Mouse (Mus musculus): ENCODE results near the gene Blvra. TPM values are rescaled to one million over a fixed set of nuclear protein-coding genes. Genes with fewer than 3 reads are reported as not detected.
"Not testable (repeated sequence)": the region's sequence is repeated elsewhere in the genome, so short reads cannot be mapped to it uniquely, and the experiment has no call there.

The Blvra gene
- total RNA-seq, 2 experiments from 2014 or later, result 38.7 to 42.2 TPM

DNA sequence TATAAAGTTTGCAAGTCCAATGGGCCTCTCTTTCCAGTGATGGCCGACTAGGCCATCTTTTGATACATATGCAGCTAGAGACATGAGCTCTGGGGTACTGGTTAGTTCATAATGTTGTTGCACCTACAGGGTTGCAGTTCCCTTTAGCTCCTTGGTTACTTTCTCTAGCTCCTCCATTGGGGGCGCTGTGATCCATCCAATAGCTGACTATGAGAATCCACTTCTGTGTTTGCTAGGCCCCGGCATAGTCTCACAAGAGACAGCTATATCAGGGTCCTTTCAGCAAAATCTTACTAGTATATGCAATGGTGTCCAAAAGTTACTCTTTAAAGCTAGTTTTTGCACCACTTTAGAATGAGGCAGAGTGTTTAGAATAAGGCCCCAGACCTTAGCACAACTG, 64.8 kb downstream of the Blvra start:
- not testable (repeated sequence) for ATAC-seq (replicated peaks; ENCODE audit: poor library complexity)

- ATAC-seq (replicated peaks; ENCODE audit: poor library complexity), result peak; percentile 40
These were observed 66.5 kb downstream of the Blvra start for GRCm38 (mm10) chr2:127136979-127137378.

DNA sequence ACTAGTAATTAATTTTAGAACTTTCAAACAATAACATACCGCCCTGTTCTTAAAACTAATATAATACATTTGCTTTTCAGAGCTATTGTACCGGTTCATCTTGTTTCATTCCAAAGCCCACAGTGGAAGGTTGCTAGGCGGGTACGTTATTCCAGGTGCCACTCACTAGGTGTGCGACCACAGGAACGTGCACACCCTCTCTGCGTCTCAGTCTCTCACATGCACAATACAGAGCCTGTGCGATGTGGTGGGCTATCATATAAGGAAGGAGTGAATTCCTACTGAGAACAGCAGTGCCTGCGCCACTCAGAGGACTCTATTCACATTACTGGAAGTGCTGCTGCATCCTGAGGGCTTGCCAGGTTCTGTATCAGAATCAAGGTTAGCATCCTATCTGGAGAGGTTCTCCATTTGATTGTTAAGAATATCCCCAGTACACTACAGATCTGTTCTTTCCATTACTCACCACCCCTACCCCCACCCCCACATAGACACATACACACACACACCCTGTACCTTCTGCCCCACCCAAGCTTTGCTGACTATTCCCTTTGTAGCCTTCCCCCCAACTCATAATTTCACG, 67.5 kb downstream of the Blvra start:
- ATAC-seq (replicated peaks; ENCODE audit: poor library complexity), result no peak

DNA sequence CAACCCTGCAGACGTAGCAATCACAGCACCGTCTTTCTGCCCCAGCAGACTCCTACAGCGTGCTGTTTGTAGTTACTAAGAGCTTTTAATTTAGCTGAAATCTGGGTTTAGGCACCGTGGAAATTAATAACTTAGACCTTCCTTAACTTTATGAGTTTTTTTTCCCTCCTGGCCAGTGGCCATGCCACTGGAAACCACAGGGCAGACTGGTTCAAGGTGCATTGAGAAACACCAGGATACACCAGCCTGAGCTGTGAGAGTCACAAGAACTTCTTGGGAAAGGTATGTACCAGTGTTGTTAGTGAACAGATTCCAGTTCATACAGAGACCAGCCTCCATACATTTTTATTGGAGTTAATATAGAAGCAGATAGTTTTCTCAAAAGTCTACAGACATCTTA, 68.0 kb downstream of the Blvra start:
- no peak for ATAC-seq (replicated peaks; ENCODE audit: poor library complexity)

DNA sequence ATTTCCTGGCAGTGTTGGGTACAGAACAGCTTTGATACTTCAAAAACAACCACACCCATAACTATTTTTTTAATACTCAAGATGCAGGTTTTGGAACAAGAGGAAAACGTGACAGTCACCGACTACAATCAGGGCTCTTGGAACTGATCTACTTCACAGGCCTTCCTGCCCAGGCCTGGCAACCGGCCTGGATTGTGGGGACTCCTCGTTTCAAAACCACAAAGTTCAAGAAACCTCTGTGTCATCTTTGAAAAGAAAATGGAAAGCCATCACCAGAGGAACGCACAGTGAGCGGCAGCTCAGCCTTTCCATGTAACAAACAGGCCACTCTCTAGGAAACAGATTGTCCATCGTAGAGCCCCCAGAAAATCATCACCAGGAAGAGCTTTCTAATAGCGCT, 68.6 kb downstream of the Blvra start:
- no peak for ATAC-seq (replicated peaks; ENCODE audit: poor library complexity)

DNA sequence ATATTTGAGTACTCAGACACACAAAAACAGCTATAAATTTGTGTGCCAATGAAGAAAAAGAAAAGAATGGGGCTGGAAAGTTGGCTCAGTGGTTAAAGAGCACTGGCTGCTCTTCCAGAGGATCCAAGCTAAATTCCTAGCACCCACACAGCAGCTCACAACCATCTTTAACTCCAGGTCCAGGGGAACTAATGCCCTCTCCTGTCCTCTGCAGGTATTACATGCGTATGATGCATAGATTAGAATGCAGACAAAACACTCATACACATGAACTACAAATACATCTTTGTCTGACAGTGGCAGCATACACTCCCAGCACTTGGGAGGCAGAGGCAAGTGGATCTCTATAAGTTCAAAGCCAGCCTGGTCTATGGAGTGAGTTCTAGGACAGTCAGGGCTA, 69.1 kb downstream of the Blvra start:
- ATAC-seq (replicated peaks; ENCODE audit: poor library complexity), result no peak

- no peak for ATAC-seq (replicated peaks; ENCODE audit: poor library complexity)
These were observed 69.5 kb downstream of the Blvra start for GRCm38 (mm10) chr2:127140011-127140410.

GRCm38 (mm10) chr2:127142031-127142430, 71.6 kb downstream of the Blvra start:
- peak; percentile 12; the same call in 1 of the 2 replicates for ATAC-seq (replicated peaks; ENCODE audit: poor library complexity)

DNA sequence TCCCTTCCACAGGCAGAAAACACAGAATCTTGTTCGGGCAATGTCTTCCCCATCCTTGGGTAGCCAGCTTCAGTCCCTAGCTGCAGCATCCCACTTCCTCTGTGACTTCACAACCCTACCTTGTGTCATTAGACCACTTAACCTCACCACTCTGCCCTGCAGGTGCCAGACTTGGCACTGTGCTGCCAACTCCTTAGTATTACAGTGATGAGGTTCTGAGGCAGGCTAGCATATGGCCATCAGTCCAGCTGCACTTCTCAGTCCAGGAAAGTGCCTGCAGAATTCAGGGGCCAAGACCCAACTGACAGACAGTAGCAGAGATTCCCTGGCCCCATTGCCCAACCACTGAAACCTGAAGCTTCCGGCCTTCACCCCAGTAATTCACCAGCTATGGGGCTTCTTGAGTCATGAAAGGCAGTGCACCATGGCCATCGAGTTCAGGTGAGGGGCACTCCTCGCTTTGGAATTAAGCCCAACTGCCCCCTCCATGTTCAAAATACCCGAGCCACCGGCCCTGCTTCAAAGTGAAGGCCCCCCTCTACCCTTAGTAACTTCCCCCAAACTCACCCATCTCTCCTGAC, 72.2 kb downstream of the Blvra start:
- ATAC-seq (replicated peaks; ENCODE audit: poor library complexity), result no peak; the same call in 1 of the 2 replicates

GRCm38 (mm10) chr2:127143158-127144063, 72.9 kb downstream of the Blvra start, which contains the start of gene Itpripl1:
Gene Itpripl1, minus strand, starts transcription at chr2:127143442.
- peak; percentile 94 for ATAC-seq (replicated peaks; ENCODE audit: poor library complexity)

DNA sequence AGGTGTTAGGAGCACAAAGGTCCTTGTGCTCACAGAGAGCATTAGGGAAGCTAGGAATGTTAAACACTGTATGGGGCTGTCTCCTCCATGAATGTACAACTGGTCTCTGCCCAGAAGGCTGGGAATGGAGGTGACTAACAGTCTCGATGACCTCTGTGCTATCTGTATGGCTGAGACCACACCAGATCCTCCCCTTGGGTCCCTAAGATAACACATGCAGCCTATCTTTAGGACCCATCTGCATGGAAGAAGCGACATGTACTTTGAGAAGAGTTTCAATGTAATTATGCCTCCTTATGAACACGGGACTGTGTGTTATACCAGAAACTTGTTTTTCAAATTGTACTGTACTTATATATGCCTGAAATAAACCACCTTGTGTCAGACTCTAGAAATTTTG, 75.2 kb downstream of the Blvra start:
- no peak for ATAC-seq (replicated peaks; ENCODE audit: poor library complexity)

Other genes with a start within 250 kb of the Blvra start
- 85.5 and 90.1 TPM in 2 replicates for gene Trpm7, start 194.4 kb upstream of the Blvra start, total RNA-seq (2015)
- 92.7 and 118 TPM in 2 replicates for gene Trpm7, start 194.4 kb upstream of the Blvra start, total RNA-seq (2017)
- gene Sppl2a, start 137.4 kb upstream of the Blvra start, total RNA-seq (2015), result 42.2 and 42.6 TPM in 2 replicates
- 28.8 and 32.8 TPM in 2 replicates for gene Sppl2a, start 137.4 kb upstream of the Blvra start, total RNA-seq (2017)
- gene Ap4e1, start 61.9 kb upstream of the Blvra start, total RNA-seq (2015), result 8.3 and 10.6 TPM in 2 replicates
- gene Ap4e1, start 61.9 kb upstream of the Blvra start, total RNA-seq (2017), result 17.1 and 20.6 TPM in 2 replicates
- 49.5 and 53.5 TPM in 2 replicates for gene Ncaph, start 63.3 kb downstream of the Blvra start, total RNA-seq (2015)
- 57.3 and 58.7 TPM in 2 replicates for gene Ncaph, start 63.3 kb downstream of the Blvra start, total RNA-seq (2017)
- gene Itpripl1, start 72.8 kb downstream of the Blvra start, total RNA-seq (2015), result 17.5 and 18.7 TPM in 2 replicates
- gene Itpripl1, start 72.8 kb downstream of the Blvra start, total RNA-seq (2017), result 20.4 and 23.3 TPM in 2 replicates
- 1.9 and 3.6 TPM in 2 replicates for gene 1810024B03Rik, start 137.6 kb downstream of the Blvra start, total RNA-seq (2015)
- 2.4 and 3.3 TPM in 2 replicates for gene 1810024B03Rik, start 137.6 kb downstream of the Blvra start, total RNA-seq (2017)
- 57.5 and 62.1 TPM in 2 replicates for gene Snrnp200, start 137.7 kb downstream of the Blvra start, total RNA-seq (2015)
- gene Snrnp200, start 137.7 kb downstream of the Blvra start, total RNA-seq (2017), result 146 and 186 TPM in 2 replicates
- 29.8 and 36.6 TPM in 2 replicates for gene Ciao1, start 177.2 kb downstream of the Blvra start, total RNA-seq (2015)
- gene Ciao1, start 177.2 kb downstream of the Blvra start, total RNA-seq (2017), result 21.8 and 30.3 TPM in 2 replicates
- 8.8 and 14.8 TPM in 2 replicates for gene Tmem127, start 177.2 kb downstream of the Blvra start, total RNA-seq (2015)
- 27.0 and 28.1 TPM in 2 replicates for gene Tmem127, start 177.2 kb downstream of the Blvra start, total RNA-seq (2017)
- 69.5 and 79.9 TPM in 2 replicates for gene Stard7, start 199.6 kb downstream of the Blvra start, total RNA-seq (2015)
- gene Stard7, start 199.6 kb downstream of the Blvra start, total RNA-seq (2017), result 134 and 138 TPM in 2 replicates